Mouse (Mus musculus): ENCODE results near the gene Gtf3c3.

Gtf3c3 gene

GRCm38 (mm10) chr1:54438340-54439079 lies at the start of gene Gtf3c3:
Gene Gtf3c3 (minus strand): TSS chr1:54438971.
- DNase-seq (ENCODE audit: low spot score in 2 of 2), result peak; percentile 78 to 80

- DNase-seq (ENCODE audit: low spot score in 2 of 2), result no peak
These were observed 46.1 kb upstream of the Gtf3c3 start for GRCm38 (mm10) chr1:54484744-54485420.

- no peak for DNase-seq (ENCODE audit: low spot score in 2 of 2)
These were observed 41.7 kb upstream of the Gtf3c3 start for GRCm38 (mm10) chr1:54480491-54480890.

GRCm38 (mm10) chr1:54468662-54469061 lies 29.9 kb upstream of the Gtf3c3 start:
- DNase-seq (ENCODE audit: low spot score in 2 of 2), result no peak

GRCm38 (mm10) chr1:54467366-54467765 lies 28.6 kb upstream of the Gtf3c3 start:
- DNase-seq (ENCODE audit: low spot score in 2 of 2), result no peak

GRCm38 (mm10) chr1:54452116-54452515 lies 13.3 kb upstream of the Gtf3c3 start:
- no peak for DNase-seq (ENCODE audit: low spot score in 2 of 2)

GRCm38 (mm10) chr1:54448833-54449232 lies 10.1 kb upstream of the Gtf3c3 start:
- no peak for DNase-seq (ENCODE audit: low spot score in 2 of 2)

- no peak for DNase-seq (ENCODE audit: low spot score in 2 of 2)
These were observed 4.9 kb upstream of the Gtf3c3 start for GRCm38 (mm10) chr1:54443641-54444040.

- no peak for DNase-seq (ENCODE audit: low spot score in 2 of 2)
These were observed 307 bp upstream of the Gtf3c3 start for GRCm38 (mm10) chr1:54439080-54439476.

GRCm38 (mm10) chr1:54422195-54422750 lies 16.5 kb downstream of the Gtf3c3 start:
- DNase-seq (ENCODE audit: low spot score in 2 of 2), result no peak

- no peak for DNase-seq (ENCODE audit: low spot score in 2 of 2)
These were observed 17.1 kb downstream of the Gtf3c3 start for GRCm38 (mm10) chr1:54421670-54422069.

- DNase-seq (ENCODE audit: low spot score in 2 of 2), result no peak
These were observed 36.0 kb downstream of the Gtf3c3 start for GRCm38 (mm10) chr1:54402736-54403135.

GRCm38 (mm10) chr1:54384221-54384620 lies 54.5 kb downstream of the Gtf3c3 start:
- no peak for DNase-seq (ENCODE audit: low spot score in 2 of 2)

- DNase-seq (ENCODE audit: low spot score in 2 of 2), result no peak
These were observed 57.5 kb downstream of the Gtf3c3 start for GRCm38 (mm10) chr1:54380978-54381914.

GRCm38 (mm10) chr1:54377506-54378051 lies 61.2 kb downstream of the Gtf3c3 start:
- no peak for DNase-seq (ENCODE audit: low spot score in 2 of 2)

- DNase-seq (ENCODE audit: low spot score in 2 of 2), result no peak
These were observed 82.2 kb downstream of the Gtf3c3 start for GRCm38 (mm10) chr1:54356566-54356965.

GRCm38 (mm10) chr1:54355485-54355884 lies 83.3 kb downstream of the Gtf3c3 start:
- no peak for DNase-seq (ENCODE audit: low spot score in 2 of 2)

GRCm38 (mm10) chr1:54354786-54355185 lies 84.0 kb downstream of the Gtf3c3 start:
- no peak for DNase-seq (ENCODE audit: low spot score in 2 of 2)

Data from urinary bladder, postnatal 4 days (tissue).